Mouse (Mus musculus): ENCODE data around the gene Stambp.

The Stambp gene

DNA sequence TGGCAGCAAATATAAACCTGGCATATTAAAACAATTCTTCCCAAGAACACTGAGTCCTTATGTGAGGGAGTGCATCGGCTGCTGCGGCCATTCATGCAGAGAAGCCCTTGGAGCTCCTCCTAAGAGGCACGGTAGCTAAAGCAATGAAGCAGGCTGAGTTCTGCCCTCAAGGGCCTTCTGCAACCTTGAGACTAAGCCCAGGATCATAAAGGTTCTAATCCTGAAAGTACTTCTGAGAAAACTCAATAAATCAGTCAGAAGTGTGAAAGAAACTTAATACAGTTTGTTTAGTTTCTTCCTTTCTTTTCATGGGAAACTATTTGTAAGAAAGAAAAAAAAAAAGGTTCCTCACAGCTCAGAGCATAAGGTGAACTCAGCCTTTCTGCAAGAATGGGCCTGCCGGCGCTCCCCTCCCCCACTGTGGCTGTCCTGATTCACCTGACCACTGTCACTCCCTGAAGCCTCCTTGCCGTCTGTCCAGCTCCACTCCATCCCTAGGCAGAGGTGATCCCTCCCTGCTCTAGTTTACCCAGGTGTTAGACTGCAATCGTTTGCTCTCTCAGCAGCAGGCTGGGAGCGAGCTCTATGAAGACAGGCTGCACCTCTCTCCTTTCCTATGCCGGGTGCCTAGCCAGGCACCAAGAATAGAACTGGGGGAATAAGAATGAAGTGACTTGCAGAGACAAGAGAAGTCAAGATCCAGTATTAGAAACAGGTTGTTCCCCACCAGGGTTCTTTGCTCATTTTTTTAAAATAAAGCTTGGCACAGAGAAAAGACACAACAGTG, 70.8 kb downstream of the Stambp start:
- no peak for DNase-seq (ENCODE audit: low spot score)

- DNase-seq (ENCODE audit: low spot score), result no peak
Measured at GRCm38 (mm10) chr6:83500462-83500861, 72.1 kb downstream of the Stambp start.

GRCm38 (mm10) chr6:83499078-83499477, 73.5 kb downstream of the Stambp start:
- no peak for DNase-seq (ENCODE audit: low spot score)

GRCm38 (mm10) chr6:83496753-83497710, 75.5 kb downstream of the Stambp start:
- no peak for DNase-seq (ENCODE audit: low spot score)

DNA sequence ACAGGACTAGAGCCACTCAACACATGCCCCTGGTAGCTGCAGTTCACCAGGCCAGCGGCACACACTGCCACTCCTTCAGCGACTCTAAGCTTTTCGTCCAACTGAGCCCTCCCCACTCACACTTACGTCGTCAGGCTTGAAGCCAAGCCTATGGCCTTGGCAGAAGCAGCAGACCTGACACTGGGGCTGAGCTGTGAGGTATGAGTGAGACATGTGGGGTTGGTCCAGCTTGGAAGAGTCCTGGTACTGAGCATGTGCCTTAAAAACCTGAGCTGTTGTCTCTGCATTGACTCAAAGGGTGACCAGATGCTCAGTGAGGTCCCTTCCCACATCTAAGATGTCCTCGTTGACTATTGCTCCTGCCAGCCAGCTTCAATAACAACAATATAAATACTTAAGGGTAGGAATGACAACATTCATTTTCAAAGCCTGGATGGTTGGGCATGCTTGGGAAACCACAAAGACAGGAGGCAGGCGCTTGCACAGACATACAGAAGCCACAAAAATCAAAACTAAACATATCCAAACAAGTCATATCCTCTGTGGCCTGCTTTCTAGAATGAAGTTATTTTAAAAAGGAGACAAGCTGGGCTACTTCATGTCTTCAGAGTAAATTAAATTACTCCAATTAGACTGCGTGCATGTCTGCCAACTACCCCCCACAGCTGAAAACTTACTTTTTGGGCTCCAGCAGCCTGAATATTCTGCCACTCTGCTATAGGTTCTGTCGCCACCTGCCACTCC, 76.3 kb downstream of the Stambp start:
- DNase-seq (ENCODE audit: low spot score), result peak; percentile 53
